Mouse (Mus musculus) brown adipose tissue, adult 24 weeks (tissue): ENCODE results near the gene Adam30. TPM values are rescaled to one million over a fixed set of nuclear protein-coding genes. Genes with fewer than 3 reads are reported as not detected.

ENCODE experiments used
- H3K27ac ChIP-seq: fragments of 200-500 bp; replicated peaks from 2 replicates; pipeline ENCODE4 v1.5.1; 2012; ENCODE audit warnings: low read depth, mild to moderate bottlenecking, low read length
- H3K4me1 ChIP-seq: fragments of 200-500 bp; 2 replicates; pipeline ENCODE4 v1.6.1; 2012; ENCODE audit warnings: low read length, mixed read lengths; ENCODE audit not compliant: control insufficient read depth, insufficient read depth, insufficient read length
- H3K4me3 ChIP-seq: fragments of 200-500 bp; 2 replicates; pipeline ENCODE4 v1.5.1; 2012; ENCODE audit warnings: low read depth, mild to moderate bottlenecking, low read length, moderate library complexity; ENCODE audit not compliant: insufficient read depth
- polyA plus RNA-seq: library from polyadenylated mRNA; stranded (reverse); fragments of >200 nt; gene quantifications from 2 replicates; pipeline ENCODE4 v1.2.4, GENCODE M21; 2012; ENCODE audit not compliant: missing spikeins, insufficient read depth, insufficient read length

Adam30 gene
- polyA plus RNA-seq, 1 experiment = not detected

- H3K4me1 ChIP-seq = no peaks in the 10 kb centered on the region
- H3K27ac ChIP-seq = no peak overlapping the region
- no peak overlapping the region for H3K4me3 ChIP-seq
Observed at GRCm38 (mm10) chr3:98156158-98156557, 4.3 kb upstream of the Adam30 start.

GRCm38 (mm10) chr3:98157073-98157472 lies 3.4 kb upstream of the Adam30 start:
- Histone ChIP-seq H3K4me1 (no peaks in the 10 kb centered on the region), H3K4me3 (no peak overlapping the region), H3K27ac (no peak overlapping the region)

GRCm38 (mm10) chr3:98157585-98157984 lies 2.8 kb upstream of the Adam30 start:
- Histone ChIP-seq H3K27ac (no peak overlapping the region), H3K4me1 (no peaks in the 10 kb centered on the region), H3K4me3 (no peak overlapping the region)

- Histone ChIP-seq H3K4me3 (no peak overlapping the region), H3K27ac (no peak overlapping the region), H3K4me1 (no peaks in the 10 kb centered on the region)
Observed at GRCm38 (mm10) chr3:98158646-98159045, 1.8 kb upstream of the Adam30 start.

- H3K27ac ChIP-seq = no peak overlapping the region
- no peak overlapping the region for H3K4me3 ChIP-seq
- no peaks in the 10 kb centered on the region for H3K4me1 ChIP-seq
Observed at GRCm38 (mm10) chr3:98159289-98159688, 1.1 kb upstream of the Adam30 start.

GRCm38 (mm10) chr3:98178340-98178739 lies 17.9 kb downstream of the Adam30 start:
- Histone ChIP-seq H3K4me3 (no peak overlapping the region), H3K27ac (peak overlapping the region; percentile 48; the same call in 1 of the 2 replicates), H3K4me1 (peaks cover 2% of the 10 kb centered on the region; the same call in 1 of the 2 replicates)

GRCm38 (mm10) chr3:98180805-98181204 lies 20.4 kb downstream of the Adam30 start:
- no peak overlapping the region for H3K27ac ChIP-seq
- H3K4me3 ChIP-seq = no peak overlapping the region
- H3K4me1 ChIP-seq = peaks cover 2% of the 10 kb centered on the region; the same call in 1 of the 2 replicates

GRCm38 (mm10) chr3:98185163-98185714 lies 24.8 kb downstream of the Adam30 start:
- Histone ChIP-seq H3K4me3 (no peak overlapping the region), H3K27ac (no peak overlapping the region), H3K4me1 (no peaks in the 10 kb centered on the region)

- H3K4me3 ChIP-seq = no peak overlapping the region
- no peak overlapping the region for H3K27ac ChIP-seq
- no peaks in the 10 kb centered on the region for H3K4me1 ChIP-seq
Observed at GRCm38 (mm10) chr3:98187777-98188176, 27.3 kb downstream of the Adam30 start.

GRCm38 (mm10) chr3:98197711-98198532 lies 37.5 kb downstream of the Adam30 start:
- Histone ChIP-seq H3K27ac (no peak overlapping the region), H3K4me1 (no peaks in the 10 kb centered on the region), H3K4me3 (no peak overlapping the region)

GRCm38 (mm10) chr3:98199747-98200146 lies 39.3 kb downstream of the Adam30 start:
- H3K4me1 ChIP-seq = no peaks in the 10 kb centered on the region
- H3K4me3 ChIP-seq = no peak overlapping the region
- H3K27ac ChIP-seq = no peak overlapping the region

GRCm38 (mm10) chr3:98203282-98203681 lies 42.9 kb downstream of the Adam30 start:
- Histone ChIP-seq H3K27ac (no peak overlapping the region), H3K4me3 (no peak overlapping the region), H3K4me1 (no peaks in the 10 kb centered on the region)

GRCm38 (mm10) chr3:98206977-98207376 lies 46.5 kb downstream of the Adam30 start:
- Histone ChIP-seq H3K27ac (no peak overlapping the region), H3K4me1 (no peaks in the 10 kb centered on the region), H3K4me3 (no peak overlapping the region)

- Histone ChIP-seq H3K4me1 (no peaks in the 10 kb centered on the region), H3K4me3 (no peak overlapping the region), H3K27ac (no peak overlapping the region)
Observed at GRCm38 (mm10) chr3:98209161-98209560, 48.7 kb downstream of the Adam30 start.

- H3K4me1 ChIP-seq = no peaks in the 10 kb centered on the region
Observed at GRCm38 (mm10) chr3:98210860-98211259, 50.4 kb downstream of the Adam30 start.

More at GRCm38 (mm10) chr3:98210860-98211259, 50.4 kb downstream of the Adam30 start:
- H3K27ac ChIP-seq = no peak overlapping the region
- no peak overlapping the region for H3K4me3 ChIP-seq
